Mouse (Mus musculus): ENCODE results near the gene Ppp1r15a.
A peak's percentile ranks its signal among the peaks of the same experiment; 100 is the strongest.
"Not testable (repeated sequence)": the region's sequence is repeated elsewhere in the genome, so short reads cannot be mapped to it uniquely, and the experiment has no call there.

Ppp1r15a gene

GRCm38 (mm10) chr7:45551512-45551883, 25.4 kb upstream of the Ppp1r15a start:
- no peak for DNase-seq (ENCODE audit: low read depth, low spot score)

- DNase-seq (ENCODE audit: low read depth, low spot score): no peak
Observed at GRCm38 (mm10) chr7:45550821-45551511, 24.9 kb upstream of the Ppp1r15a start.

GRCm38 (mm10) chr7:45549641-45550436, 23.8 kb upstream of the Ppp1r15a start:
- no peak for DNase-seq (ENCODE audit: low read depth, low spot score)

- no peak for DNase-seq (ENCODE audit: low read depth, low spot score)
Observed at GRCm38 (mm10) chr7:45544525-45544924, 18.5 kb upstream of the Ppp1r15a start.

GRCm38 (mm10) chr7:45540213-45540612, 14.1 kb upstream of the Ppp1r15a start:
- no peak for DNase-seq (ENCODE audit: low read depth, low spot score)

- no peak for DNase-seq (ENCODE audit: low read depth, low spot score)
Observed at GRCm38 (mm10) chr7:45539095-45539494, 13.0 kb upstream of the Ppp1r15a start.

GRCm38 (mm10) chr7:45538163-45539041, 12.3 kb upstream of the Ppp1r15a start:
- DNase-seq (ENCODE audit: low read depth, low spot score): no peak

GRCm38 (mm10) chr7:45537602-45538001, 11.5 kb upstream of the Ppp1r15a start:
- no peak for DNase-seq (ENCODE audit: low read depth, low spot score)

GRCm38 (mm10) chr7:45535676-45536075, 9.6 kb upstream of the Ppp1r15a start:
- DNase-seq (ENCODE audit: low read depth, low spot score): no peak

- DNase-seq (ENCODE audit: low read depth, low spot score): no peak
Observed at GRCm38 (mm10) chr7:45530643-45531042, 4.6 kb upstream of the Ppp1r15a start.

- no peak for DNase-seq (ENCODE audit: low read depth, low spot score)
Observed at GRCm38 (mm10) chr7:45529461-45529860, 3.4 kb upstream of the Ppp1r15a start.

GRCm38 (mm10) chr7:45527169-45527568, 1.1 kb upstream of the Ppp1r15a start:
- DNase-seq (ENCODE audit: low read depth, low spot score): not testable (repeated sequence)

GRCm38 (mm10) chr7:45526474-45527120, 529 bp upstream of the Ppp1r15a start:
- DNase-seq (ENCODE audit: low read depth, low spot score): peak; percentile 81

- DNase-seq (ENCODE audit: low read depth, low spot score): peak; percentile 35
Observed at GRCm38 (mm10) chr7:45524841-45525621, 1.0 kb downstream of the Ppp1r15a start.

- DNase-seq (ENCODE audit: low read depth, low spot score): no peak
Observed at GRCm38 (mm10) chr7:45523678-45524170, 2.3 kb downstream of the Ppp1r15a start.

- DNase-seq (ENCODE audit: low read depth, low spot score): no peak
Observed at GRCm38 (mm10) chr7:45522957-45523676, 3.0 kb downstream of the Ppp1r15a start.

GRCm38 (mm10) chr7:45522194-45522752, 3.8 kb downstream of the Ppp1r15a start:
- DNase-seq (ENCODE audit: low read depth, low spot score): no peak

- DNase-seq (ENCODE audit: low read depth, low spot score): peak; percentile 97
Observed at GRCm38 (mm10) chr7:45521728-45522184, 4.3 kb downstream of the Ppp1r15a start.

GRCm38 (mm10) chr7:45520605-45521004, 5.5 kb downstream of the Ppp1r15a start:
- no peak for DNase-seq (ENCODE audit: low read depth, low spot score)

All from A20 (cell line).